Mouse (Mus musculus) embryonic facial prominence, embryonic 12.5 days (tissue): ENCODE data around the gene Mettl7a1. TPM values are rescaled to one million over a fixed set of nuclear protein-coding genes. Genes with fewer than 3 reads are reported as not detected.
"Not testable (repeated sequence)": the region's sequence is repeated elsewhere in the genome, so short reads cannot be mapped to it uniquely, and the experiment has no call there.

Experiments
- ATAC-seq: fragments of 200-750 bp; cut with Nextera tagmentation; 2 replicates; pipeline ENCODE4 v1.8.0; 2017; ENCODE audit not compliant: insufficient number of reproducible peaks, insufficient read depth, low FRiP score, low TSS enrichment
- H3K27ac ChIP-seq: fragments of 300-500 bp; sonication (generic); 2 replicates; pipeline ENCODE4 v1.5.1; 2016; ENCODE audit warnings: mild to moderate bottlenecking
- H3K27me3 ChIP-seq: fragments of 300-500 bp; sonication (generic); 2 replicates; pipeline ENCODE4 v1.6.1; 2016; ENCODE audit warnings: mild to moderate bottlenecking, moderate library complexity
- H3K36me3 ChIP-seq: fragments of 300-500 bp; sonication (generic); 2 replicates; pipeline ENCODE4 v1.6.1; 2016; ENCODE audit warnings: mild to moderate bottlenecking
- H3K4me1 ChIP-seq: fragments of 300-500 bp; sonication (generic); 2 replicates; pipeline ENCODE4 v1.6.1; 2016
- H3K4me2 ChIP-seq: fragments of 300-500 bp; sonication (generic); replicated peaks from 2 replicates; pipeline ENCODE4 v1.6.1; 2016; ENCODE audit warnings: mild to moderate bottlenecking, moderate library complexity
- H3K4me3 ChIP-seq: fragments of 300-500 bp; sonication (generic); 2 replicates; pipeline ENCODE4 v1.5.1; 2016; ENCODE audit warnings: mild to moderate bottlenecking
- H3K9ac ChIP-seq: fragments of 300-500 bp; sonication (generic); 2 replicates; pipeline ENCODE4 v1.6.1; 2016; ENCODE audit warnings: mild to moderate bottlenecking, moderate library complexity
- H3K9me3 ChIP-seq: fragments of 300-500 bp; sonication (generic); 2 replicates; pipeline ENCODE4 v1.6.1; 2016; ENCODE audit warnings: mild to moderate bottlenecking, moderate library complexity
- WGBS: fragments of 180-500 bp; shearing (Covaris S2); methylation state at CpG from one replicate; pipeline ENCODE4 v1.1.7; 2016; 5-methylcytosine and 5-hydroxymethylcytosine counted together
- polyA plus RNA-seq: library from polyadenylated mRNA; unstranded; fragments of >200 nt; fragmentation: Nextera tagmentation; extraction: Ambion mirVana; gene quantifications from 2 replicates; pipeline ENCODE4 v1.2.1, GENCODE M21; 2016

The Mettl7a1 gene
- polyA plus RNA-seq, 1 experiment from 2014 or later = 5.1 TPM

GRCm38 (mm10) chr15:100273791-100274308 is 30.1 kb upstream of the Mettl7a1 start:
- H3K36me3 ChIP-seq, H3K27me3 ChIP-seq, H3K4me3 ChIP-seq, ATAC-seq, H3K4me2 ChIP-seq, H3K4me1 ChIP-seq, H3K27ac ChIP-seq, H3K9ac ChIP-seq, H3K9me3 ChIP-seq: not testable (repeated sequence)
- WGBS = 90% methylated on average over 4 of the region's 4 CpGs

DNA sequence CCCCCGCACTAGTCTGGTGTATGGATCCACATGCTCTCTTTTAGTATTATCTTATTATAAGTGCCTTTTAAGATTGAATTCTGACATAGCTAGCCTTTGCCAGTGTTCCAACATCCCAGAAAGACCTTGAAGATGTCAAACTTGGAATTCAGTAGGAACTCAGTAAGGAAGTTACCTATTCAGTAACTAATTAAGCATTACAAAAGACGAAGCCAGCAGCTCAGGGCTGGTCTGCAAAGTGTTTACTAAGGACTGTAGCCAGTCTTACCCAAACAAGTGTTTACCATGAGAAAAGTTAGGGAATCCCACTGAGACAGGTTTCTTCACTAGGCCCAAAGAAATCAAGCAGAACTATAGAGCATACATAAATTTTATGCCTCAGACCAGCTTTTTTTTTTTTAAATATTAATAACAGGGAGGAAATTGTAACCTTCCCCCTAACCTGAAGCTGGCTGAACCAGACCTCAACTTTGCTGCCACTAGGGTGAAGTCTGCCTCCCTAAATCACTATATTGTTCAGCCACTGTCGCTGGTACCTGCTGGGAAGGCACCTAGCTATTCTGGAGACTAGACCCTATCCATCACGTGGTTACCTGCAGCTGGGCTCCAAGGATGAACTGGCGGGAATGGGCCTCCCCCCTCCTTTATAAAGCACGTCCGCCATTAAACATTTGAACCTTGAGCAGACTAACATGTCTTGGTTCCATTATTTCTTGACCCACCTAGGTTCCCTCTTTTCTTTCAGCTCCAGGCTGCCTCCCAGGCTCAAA is 29.0 kb upstream of the Mettl7a1 start:
- H3K4me3 ChIP-seq = no peak overlapping the region
- no peaks in the 10 kb centered on the region for H3K36me3 ChIP-seq
- no peak overlapping the region for H3K4me2 ChIP-seq
- ATAC-seq = no peak
- no peaks in the 10 kb centered on the region for H3K4me1 ChIP-seq
- no peaks in the 10 kb centered on the region for H3K27me3 ChIP-seq
- 84% methylated on average over 7 of the region's 7 CpGs for WGBS
- no peak overlapping the region for H3K27ac ChIP-seq
- no peak overlapping the region for H3K9ac ChIP-seq
- no peaks in the 10 kb centered on the region; the same call in 1 of the 2 replicates for H3K9me3 ChIP-seq

DNA sequence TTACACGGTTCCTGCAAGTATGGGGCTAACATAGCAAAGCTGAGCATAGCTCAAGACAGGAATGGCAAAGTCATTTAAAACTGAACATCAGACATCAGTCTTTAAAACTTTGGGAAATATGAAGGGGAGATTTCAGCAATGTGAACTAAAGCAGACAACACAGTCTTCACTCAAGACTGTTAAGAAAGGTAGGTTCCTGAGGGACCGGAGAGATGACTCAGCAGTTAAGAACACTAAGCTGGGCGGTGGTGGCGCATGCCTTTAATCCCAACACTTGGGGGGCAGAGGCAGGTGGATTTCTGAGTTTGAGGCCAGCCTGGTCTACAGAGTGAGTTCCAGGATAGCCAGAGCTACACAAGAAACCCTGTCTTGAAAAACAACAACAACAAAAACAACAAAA is 27.5 kb upstream of the Mettl7a1 start:
- Histone ChIP-seq H3K27ac (no peak overlapping the region), H3K4me3 (no peak overlapping the region), H3K36me3 (no peaks in the 10 kb centered on the region), H3K9me3 (no peaks in the 10 kb centered on the region; the same call in 1 of the 2 replicates), H3K4me1 (no peaks in the 10 kb centered on the region), H3K4me2 (no peak overlapping the region), H3K27me3 (no peaks in the 10 kb centered on the region), H3K9ac (no peak overlapping the region)
- no peak for ATAC-seq
- 90% methylated on average over 4 of the region's 4 CpGs for WGBS

- Histone ChIP-seq H3K36me3 (no peaks in the 10 kb centered on the region), H3K4me3 (no peak overlapping the region), H3K9ac (no peak overlapping the region), H3K4me1 (no peaks in the 10 kb centered on the region), H3K27me3 (no peaks in the 10 kb centered on the region), H3K9me3 (no peaks in the 10 kb centered on the region; the same call in 1 of the 2 replicates), H3K27ac (no peak overlapping the region), H3K4me2 (no peak overlapping the region)
- 81% methylated on average over 3 of the region's 3 CpGs for WGBS
- ATAC-seq = no peak
Observed at GRCm38 (mm10) chr15:100277586-100277985, 26.4 kb upstream of the Mettl7a1 start.

- Histone ChIP-seq H3K36me3 (no peaks in the 10 kb centered on the region), H3K9ac (no peak within 1 kb of the TSS), H3K27ac (no peak within 1 kb of the TSS), H3K27me3 (no peaks in the 10 kb centered on the region), H3K4me3 (no peak within 1 kb of the TSS), H3K9me3 (no peaks in the 10 kb centered on the region; the same call in 1 of the 2 replicates), H3K4me2 (no peak within 1 kb of the TSS), H3K4me1 (no peaks in the 10 kb centered on the region)
- ATAC-seq = no peak
- 97% methylated on average over 20 of the region's 20 CpGs for WGBS
Observed at GRCm38 (mm10) chr15:100280626-100281025, 23.3 kb upstream of the Mettl7a1 start, which contains the start of gene Tmprss12. Gene Tmprss12 (plus strand): TSS chr15:100280837.

DNA sequence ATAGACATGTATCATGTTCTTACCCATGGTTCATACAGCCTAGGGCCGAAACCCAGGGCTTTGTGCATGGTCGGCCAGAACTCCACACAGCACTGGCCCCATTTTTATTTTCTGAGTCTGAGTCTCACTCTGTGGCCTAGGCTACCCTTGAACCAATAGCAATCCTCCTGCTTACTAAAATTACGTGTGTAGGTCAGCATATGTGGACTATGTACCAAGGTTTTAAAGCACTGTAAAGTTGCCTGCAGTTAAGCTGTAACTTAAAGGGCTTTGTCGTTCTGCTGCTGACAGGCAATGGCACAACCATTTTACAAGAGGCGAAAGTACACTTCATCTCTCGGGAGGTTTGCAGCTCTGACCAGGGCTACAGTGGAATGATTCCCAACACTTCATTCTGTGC is 15.0 kb upstream of the Mettl7a1 start:
- no peak overlapping the region for H3K27ac ChIP-seq
- no peaks in the 10 kb centered on the region for H3K9me3 ChIP-seq
- ATAC-seq = no peak
- no peak overlapping the region for H3K9ac ChIP-seq
- no peak overlapping the region for H3K4me2 ChIP-seq
- no peaks in the 10 kb centered on the region for H3K27me3 ChIP-seq
- H3K4me3 ChIP-seq = no peak overlapping the region
- no peaks in the 10 kb centered on the region for H3K4me1 ChIP-seq
- no peaks in the 10 kb centered on the region for H3K36me3 ChIP-seq
- WGBS = 86% methylated on average over 6 of the region's 6 CpGs

DNA sequence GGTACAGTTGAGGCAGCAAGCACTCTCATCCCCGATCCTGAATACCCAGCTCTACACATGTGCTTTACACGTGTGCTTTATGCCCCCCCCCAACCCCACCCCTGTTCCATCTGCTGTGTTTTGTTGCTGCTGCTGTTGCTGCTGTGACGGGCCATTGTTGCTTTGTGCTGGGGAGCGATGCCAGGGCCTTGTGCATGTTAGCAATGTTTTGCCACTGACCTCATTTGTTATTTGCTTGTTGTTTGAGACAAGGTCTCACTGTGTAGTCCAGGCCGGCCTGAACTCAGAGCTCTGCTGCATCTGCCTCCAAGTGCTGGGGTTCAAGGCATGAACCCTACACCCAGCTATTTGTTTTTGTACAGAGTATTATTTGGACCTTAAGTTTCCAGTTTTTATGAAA is 13.1 kb upstream of the Mettl7a1 start:
- ATAC-seq = no peak
- H3K36me3 ChIP-seq = no peaks in the 10 kb centered on the region
- H3K9me3 ChIP-seq = no peaks in the 10 kb centered on the region
- no peak overlapping the region for H3K4me3 ChIP-seq
- no peak overlapping the region for H3K27ac ChIP-seq
- 81% methylated on average over 5 of the region's 5 CpGs for WGBS
- no peak overlapping the region for H3K4me2 ChIP-seq
- H3K4me1 ChIP-seq = no peaks in the 10 kb centered on the region
- H3K9ac ChIP-seq = no peak overlapping the region
- no peaks in the 10 kb centered on the region for H3K27me3 ChIP-seq

GRCm38 (mm10) chr15:100292326-100292725 is 11.6 kb upstream of the Mettl7a1 start:
- no peaks in the 10 kb centered on the region for H3K36me3 ChIP-seq
- no peak overlapping the region for H3K9ac ChIP-seq
- H3K9me3 ChIP-seq = no peaks in the 10 kb centered on the region
- no peaks in the 10 kb centered on the region for H3K4me1 ChIP-seq
- 74% methylated on average over 7 of the region's 7 CpGs for WGBS
- no peak overlapping the region for H3K4me2 ChIP-seq
- no peaks in the 10 kb centered on the region for H3K27me3 ChIP-seq
- H3K27ac ChIP-seq = no peak overlapping the region
- H3K4me3 ChIP-seq = no peak overlapping the region
- ATAC-seq = no peak

- no peaks in the 10 kb centered on the region for H3K36me3 ChIP-seq
- no peaks in the 10 kb centered on the region for H3K9me3 ChIP-seq
- no peak overlapping the region for H3K27ac ChIP-seq
- WGBS = 88% methylated on average over 5 of the region's 5 CpGs
- H3K4me1 ChIP-seq = no peaks in the 10 kb centered on the region
- H3K9ac ChIP-seq = no peak overlapping the region
- ATAC-seq = no peak
- H3K27me3 ChIP-seq = no peaks in the 10 kb centered on the region
- no peak overlapping the region for H3K4me3 ChIP-seq
- H3K4me2 ChIP-seq = no peak overlapping the region
Observed at GRCm38 (mm10) chr15:100297856-100298255, 6.1 kb upstream of the Mettl7a1 start.

GRCm38 (mm10) chr15:100300499-100300898 is 3.4 kb upstream of the Mettl7a1 start:
- no peaks in the 10 kb centered on the region for H3K9me3 ChIP-seq
- no peak overlapping the region for H3K9ac ChIP-seq
- H3K4me2 ChIP-seq = no peak overlapping the region
- no peaks in the 10 kb centered on the region for H3K36me3 ChIP-seq
- H3K27me3 ChIP-seq = no peaks in the 10 kb centered on the region
- WGBS = 84% methylated on average over 6 of the region's 6 CpGs
- ATAC-seq = no peak
- H3K27ac ChIP-seq = no peak overlapping the region
- no peaks in the 10 kb centered on the region for H3K4me1 ChIP-seq
- no peak overlapping the region for H3K4me3 ChIP-seq

GRCm38 (mm10) chr15:100301556-100301955 is 2.4 kb upstream of the Mettl7a1 start:
- 80% methylated on average over 15 of the region's 15 CpGs for WGBS
- ATAC-seq = no peak
- no peaks in the 10 kb centered on the region for H3K36me3 ChIP-seq
- no peak overlapping the region for H3K9ac ChIP-seq
- H3K4me1 ChIP-seq = no peaks in the 10 kb centered on the region
- H3K9me3 ChIP-seq = no peaks in the 10 kb centered on the region
- no peaks in the 10 kb centered on the region for H3K27me3 ChIP-seq
- no peak overlapping the region for H3K27ac ChIP-seq
- no peak overlapping the region for H3K4me3 ChIP-seq
- H3K4me2 ChIP-seq = no peak overlapping the region

DNA sequence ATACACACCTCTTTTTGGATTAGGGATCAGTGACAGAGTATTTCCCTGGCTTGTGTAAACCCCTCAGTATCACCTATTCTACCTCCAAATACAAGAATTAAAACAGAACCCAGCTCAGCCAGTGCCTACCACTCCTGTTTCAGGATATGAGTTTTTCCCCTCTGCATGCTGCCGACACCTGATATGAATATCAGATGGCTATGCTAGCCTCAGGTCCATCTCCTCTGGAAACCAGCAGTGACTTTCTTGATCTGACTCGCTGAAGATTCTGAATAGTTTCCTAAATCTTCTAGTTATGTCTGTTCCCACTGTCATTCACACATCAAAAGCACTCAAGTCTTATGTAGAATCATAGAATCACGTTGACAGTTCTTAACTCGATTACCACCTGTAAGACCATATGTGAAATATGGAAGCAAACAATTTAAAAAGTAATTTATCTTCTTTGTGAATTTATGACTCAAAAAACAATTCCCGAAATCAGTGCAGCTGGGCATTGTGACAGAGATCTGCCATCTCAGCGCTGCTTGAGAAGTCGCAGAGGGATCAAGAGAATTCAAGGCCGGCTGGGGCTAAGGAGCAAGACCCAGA is 417 bp upstream of the Mettl7a1 start:
- Histone ChIP-seq H3K4me3 (no peak overlapping the region), H3K27me3 (no peaks in the 10 kb centered on the region), H3K4me2 (peak overlapping the region; percentile 68), H3K36me3 (no peaks in the 10 kb centered on the region), H3K9me3 (no peaks in the 10 kb centered on the region), H3K4me1 (no peaks in the 10 kb centered on the region), H3K27ac (peak overlapping the region; percentile 81; the same call in 1 of the 2 replicates), H3K9ac (no peak overlapping the region)
- WGBS = 57% methylated on average over 8 of the region's 8 CpGs
- ATAC-seq = no peak
